Mouse (Mus musculus) brain, adult 2 months (tissue): ENCODE measurements around the gene Sipa1l1.

Source experiments
- DNase-seq: peaks from one replicate; pipeline ENCODE4 v3.0.0; 2011; ENCODE audit warnings: low read depth, low spot score

Gene Sipa1l1

DNA sequence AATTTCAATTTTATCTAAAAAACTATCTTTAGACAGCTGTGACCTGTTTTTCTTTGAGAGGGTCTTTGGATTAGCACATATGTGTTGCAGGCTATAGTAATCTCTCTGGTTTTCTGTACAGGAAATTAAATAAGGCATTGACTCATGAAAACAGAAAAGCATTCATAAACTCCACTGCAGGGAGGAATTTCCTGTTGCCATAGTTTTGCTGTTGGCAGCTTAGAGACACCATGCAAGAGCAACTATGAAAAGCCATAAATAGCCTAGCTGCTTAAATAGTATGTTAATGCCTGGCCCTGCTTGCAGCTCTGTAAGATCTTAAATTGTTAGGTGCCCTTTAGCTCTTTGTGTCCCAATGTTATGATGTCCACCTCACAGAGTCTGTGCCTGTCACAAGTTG, 204.9 kb downstream of the Sipa1l1 start:
- DNase-seq = peak; percentile 79

DNA sequence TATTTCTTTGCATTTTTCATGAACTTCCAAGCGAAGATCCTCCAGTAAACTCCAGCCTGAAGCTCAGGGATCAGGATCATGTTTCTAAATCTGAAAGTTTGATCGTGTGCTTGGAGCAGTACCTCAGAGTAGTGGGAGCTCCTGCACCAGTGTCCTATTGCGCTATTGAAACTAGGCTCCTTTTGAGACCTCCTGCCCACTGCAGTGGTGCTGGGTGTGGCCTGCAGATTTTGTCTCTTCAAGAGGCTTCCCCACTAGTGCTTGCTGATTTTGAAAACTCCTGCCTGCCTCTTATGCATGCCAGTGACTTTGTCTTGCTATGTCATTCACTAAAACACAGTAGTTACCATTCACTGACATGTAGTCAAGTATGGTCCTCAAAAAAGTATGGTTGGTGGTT, 213.8 kb downstream of the Sipa1l1 start:
- no peak for DNase-seq

DNA sequence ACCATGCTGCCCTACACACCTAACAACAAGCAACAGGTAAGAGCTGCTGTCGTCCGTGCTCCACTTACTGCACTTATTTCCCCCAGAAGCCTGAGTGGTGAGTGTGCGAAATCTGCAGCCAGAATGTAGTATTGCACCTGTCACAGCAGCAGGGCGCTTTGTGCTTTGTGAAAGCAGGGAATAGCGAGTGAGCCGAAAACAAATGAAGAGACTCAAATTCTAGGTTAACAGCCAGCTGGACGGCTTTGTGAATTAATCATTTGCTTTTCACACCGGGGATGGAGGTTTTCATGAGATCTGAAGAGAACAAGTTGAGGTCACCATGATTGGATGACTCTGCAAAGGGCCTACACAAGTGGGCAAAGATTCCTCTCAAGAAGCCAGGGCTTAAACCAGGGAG, 215.6 kb downstream of the Sipa1l1 start:
- peak; percentile 95 for DNase-seq

DNA sequence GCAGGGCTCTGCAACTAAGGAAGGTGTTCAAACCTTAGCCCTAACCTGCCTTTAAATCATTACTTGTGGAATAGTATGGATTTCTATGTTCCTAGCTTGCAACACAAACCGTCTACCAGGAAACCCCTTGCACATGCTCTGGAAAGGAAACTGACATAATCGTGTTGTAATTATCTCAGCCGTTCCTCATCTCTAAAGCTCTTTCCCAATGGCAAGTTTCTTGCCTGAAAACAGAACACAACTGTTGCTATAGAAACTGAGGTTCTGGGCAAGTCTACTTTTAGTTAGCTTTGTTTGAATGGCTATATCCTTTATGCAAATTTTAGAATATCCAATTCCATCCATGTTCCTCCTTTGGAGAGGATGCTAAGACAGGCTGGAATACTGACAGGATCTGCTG, 217.9 kb downstream of the Sipa1l1 start:
- peak; percentile 58 for DNase-seq

DNA sequence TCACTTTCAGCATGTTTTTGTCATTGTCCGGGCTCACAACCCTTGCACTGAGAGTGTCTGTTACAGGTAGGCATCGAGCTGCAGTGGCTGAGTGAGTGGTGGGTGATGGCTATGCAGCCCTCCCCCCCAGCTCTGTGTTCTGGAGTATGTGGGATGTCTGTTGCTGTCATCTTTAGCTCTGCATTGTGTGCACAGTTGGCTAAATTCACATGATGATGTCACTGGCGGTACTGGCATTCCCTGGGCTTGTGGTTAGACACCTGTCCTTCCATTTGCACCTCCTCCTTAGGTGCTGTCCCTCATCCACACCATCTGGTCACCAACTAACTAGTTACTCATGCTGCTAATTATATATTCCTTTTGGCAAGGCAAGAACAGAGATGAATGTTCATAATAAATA, 218.5 kb downstream of the Sipa1l1 start:
- peak; percentile 98 for DNase-seq

DNA sequence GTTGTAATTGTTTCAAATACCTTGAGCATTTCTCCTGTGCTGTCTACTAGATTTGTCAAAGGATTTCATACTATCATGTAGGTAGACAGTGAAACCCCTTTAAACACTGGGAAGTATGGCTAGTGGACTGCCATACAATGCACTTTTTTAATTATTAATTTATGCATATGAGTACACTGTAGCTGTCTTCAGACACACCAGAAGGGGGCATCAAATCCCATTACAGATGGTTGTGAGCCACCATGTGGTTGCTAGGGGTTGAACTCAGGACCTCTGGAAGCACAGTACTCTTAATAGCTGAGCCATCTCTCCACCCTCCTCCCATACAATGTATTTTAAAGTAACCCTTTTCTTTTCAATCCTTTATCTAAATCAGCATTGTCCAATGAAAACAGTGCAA, 219.0 kb downstream of the Sipa1l1 start:
- no peak for DNase-seq

DNA sequence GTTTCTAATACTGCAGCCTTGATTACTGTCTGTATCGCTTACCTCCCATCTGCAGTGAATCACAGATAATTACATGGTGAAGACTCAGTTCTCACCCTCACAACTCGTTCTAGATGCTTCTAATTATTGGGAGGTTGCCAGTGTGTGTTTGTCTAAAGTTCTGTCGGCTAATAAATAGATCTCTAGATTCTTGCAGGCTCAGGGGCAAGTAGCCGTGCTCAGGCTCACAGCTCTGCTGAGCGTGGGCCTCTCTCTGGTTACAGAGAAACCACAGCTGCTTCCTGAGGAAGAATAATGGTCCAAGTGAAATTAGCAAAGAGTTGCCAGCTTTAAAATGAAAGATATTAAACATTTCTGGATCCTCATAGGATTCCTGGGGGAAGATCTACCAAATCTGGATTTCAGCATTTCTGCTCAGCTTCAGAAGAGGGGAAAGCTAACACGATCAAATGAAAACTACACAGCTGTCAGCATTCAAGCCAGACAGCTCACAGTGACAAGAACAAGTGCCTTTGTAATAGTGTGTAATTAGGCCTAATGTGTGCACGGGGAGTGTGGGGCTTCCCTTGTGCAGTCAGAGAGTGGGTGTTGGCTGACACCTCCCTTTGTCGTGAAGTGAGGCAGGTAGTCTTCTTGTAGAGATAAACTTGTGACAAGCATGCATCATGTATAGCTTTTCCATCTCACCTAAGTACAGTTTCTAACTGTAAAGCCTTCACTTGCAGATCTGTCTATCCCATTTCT, 225.2 kb downstream of the Sipa1l1 start:
- DNase-seq = peak; percentile 89

DNA sequence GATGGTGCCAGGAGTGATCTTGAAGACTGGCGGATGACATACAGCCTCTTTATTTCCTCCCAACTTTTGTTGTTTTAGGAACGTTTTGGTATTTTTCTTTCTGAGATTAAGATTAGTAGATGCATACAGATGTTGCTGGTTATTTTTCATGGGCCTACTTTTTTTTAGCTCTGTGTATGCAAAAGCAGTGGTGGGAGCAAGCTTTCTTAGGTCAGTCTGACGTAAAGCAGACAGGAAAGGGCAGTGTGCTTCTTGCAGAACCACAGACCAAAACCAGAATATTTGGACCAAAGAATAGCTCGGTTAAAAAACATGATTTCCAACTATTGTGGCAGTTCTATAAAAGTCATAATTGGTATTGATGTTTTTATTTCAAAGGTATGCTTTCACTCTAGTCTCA, 226.1 kb downstream of the Sipa1l1 start:
- no peak for DNase-seq

DNA sequence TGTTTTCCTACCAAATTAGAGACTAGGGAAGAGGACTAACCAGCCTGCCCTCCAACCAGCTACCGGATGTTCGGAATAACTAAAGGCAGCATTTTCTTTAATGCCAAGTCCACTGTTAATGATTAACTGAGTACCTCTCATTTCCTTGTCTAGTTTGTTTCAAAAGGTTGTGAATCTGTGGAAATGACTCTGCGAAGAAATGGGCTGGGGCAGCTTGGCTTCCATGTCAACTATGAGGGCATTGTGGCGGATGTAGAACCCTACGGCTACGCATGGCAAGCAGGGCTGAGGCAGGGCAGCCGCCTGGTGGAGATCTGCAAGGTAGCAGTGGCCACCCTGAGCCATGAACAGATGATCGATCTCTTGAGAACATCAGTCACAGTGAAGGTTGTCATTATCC, 228.1 kb downstream of the Sipa1l1 start:
- DNase-seq = no peak

DNA sequence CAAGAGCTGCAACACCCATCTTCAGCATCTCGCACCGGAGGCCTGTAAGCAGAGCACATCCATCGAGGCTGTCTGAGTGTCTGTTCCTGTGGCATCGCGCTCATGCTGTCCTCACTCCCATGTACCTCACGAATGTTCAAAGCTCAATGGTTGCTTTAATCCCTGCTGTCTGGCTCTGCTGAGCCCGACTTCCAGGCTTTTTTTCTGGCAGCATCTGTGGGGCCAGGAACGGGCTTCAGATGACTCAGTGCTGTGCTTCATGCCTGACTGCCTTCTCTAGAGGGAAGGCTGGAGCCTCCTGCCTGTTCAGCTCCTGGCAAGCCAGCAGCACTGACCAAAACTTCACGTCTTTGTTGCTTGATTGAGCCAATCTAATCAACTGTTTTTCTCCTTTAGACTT, 228.6 kb downstream of the Sipa1l1 start:
- DNase-seq = peak; percentile 94

DNA sequence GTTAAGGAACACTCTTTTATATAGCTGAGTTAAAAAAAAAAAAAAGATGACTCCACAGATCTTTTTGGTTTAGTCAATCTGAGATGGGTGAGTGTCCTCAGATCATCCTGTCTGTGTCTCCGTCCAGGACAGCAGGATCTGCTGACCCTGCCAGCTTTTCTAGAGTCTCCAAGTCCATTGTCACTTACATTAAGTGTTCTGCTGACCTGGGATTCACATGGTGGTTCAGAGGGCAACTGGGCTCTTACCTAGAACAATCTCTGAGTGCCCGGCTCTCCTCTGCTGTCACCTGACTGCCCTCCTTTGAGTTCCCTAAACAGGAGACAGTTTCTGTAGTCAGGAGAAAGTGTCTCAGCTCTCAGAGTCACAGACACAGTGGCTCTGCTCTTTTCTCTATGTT, 229.8 kb downstream of the Sipa1l1 start:
- no peak for DNase-seq

DNA sequence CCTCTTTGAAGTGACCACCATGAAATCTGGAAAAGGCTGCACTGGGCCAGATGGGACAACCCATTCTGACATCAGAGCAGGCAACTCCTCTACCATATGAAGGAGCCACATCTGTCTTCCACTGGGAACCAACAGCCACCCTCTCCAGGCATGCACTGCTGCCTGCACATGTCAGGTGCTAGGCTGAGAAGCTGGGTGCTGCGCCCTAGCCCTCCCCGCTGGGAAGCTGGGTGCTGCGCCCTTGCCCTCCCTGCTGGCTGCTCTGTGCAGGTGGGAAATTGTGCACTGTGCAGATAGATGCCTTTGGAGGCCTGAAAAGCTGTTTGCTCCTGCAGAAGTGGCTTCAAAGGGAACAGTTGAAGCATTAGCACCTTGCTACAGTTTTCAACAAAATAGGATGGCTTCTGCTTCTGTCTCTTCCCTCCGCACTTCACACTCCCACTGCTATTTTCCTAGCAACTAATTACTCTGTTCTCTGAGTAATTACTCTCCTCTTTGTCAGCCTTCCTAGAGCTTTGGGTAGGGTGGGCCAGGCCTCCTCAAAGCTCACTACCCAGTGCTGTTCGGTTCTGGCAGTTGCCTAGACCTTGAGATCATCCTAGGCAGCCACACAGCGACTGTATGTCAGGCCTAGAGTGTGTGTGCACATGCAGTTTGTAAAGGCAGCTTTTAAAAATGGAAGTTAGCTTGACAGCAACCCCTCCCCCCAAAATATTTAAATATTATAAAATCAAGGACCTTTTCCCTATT, 231.0 kb downstream of the Sipa1l1 start:
- peak; percentile 84 for DNase-seq

DNA sequence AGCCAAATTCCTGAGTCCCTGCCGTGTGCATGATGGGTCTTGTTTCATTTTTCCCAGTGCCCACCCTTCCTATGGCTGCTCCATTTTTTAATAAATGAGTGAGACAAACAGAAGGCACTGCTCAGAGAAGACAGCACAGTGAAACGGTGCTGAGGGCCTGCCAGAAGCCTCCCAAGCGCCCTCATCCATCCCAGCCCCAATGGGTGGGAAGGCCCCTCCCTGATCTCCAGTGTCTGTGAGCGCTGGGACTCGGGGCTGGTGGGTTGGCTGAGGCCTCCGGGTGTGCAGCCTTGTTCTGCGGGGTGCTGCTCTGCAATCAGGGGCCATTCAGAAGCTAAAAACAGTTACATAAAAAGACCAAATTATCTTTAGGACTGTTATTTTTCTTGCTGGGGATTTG, 231.7 kb downstream of the Sipa1l1 start:
- DNase-seq = peak; percentile 55

DNA sequence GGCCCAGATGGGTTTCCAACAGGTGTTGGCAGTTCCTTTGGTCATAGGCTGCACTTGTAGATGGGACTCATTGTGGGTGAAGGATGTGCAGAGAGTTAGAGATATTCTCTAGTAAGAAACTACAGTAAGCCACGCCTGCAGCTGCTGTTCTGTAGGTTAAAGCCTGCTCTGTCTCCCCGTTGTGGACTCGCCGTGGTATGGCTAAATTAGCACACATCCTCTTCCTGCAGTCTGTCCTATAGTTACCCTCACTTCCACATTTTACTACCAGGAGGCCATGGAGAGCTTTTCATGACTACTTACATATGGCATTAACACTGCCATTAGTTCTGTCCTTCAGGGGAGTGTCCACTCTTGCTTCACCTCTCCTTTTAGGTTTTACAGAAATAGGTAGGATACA, 232.3 kb downstream of the Sipa1l1 start:
- no peak for DNase-seq

DNA sequence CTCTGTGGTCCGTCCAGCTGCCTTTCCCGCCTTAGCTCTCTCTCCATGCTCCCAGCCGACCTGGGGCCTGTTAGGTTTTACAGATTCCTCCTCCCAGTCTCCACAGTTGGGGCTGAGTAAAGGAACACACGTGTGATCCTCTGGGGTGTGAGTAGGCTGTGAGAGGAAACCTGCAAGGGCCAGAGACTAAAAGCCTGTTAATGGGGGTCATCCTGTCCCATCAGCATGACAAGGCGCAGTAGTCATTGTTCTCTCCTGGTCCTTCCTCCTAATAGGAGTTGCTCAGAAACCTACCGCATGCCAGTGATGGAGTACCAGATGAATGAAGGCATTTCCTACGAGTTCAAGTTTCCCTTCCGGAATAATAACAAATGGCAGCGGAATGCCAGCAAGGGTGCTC, 233.5 kb downstream of the Sipa1l1 start:
- no peak for DNase-seq

DNA sequence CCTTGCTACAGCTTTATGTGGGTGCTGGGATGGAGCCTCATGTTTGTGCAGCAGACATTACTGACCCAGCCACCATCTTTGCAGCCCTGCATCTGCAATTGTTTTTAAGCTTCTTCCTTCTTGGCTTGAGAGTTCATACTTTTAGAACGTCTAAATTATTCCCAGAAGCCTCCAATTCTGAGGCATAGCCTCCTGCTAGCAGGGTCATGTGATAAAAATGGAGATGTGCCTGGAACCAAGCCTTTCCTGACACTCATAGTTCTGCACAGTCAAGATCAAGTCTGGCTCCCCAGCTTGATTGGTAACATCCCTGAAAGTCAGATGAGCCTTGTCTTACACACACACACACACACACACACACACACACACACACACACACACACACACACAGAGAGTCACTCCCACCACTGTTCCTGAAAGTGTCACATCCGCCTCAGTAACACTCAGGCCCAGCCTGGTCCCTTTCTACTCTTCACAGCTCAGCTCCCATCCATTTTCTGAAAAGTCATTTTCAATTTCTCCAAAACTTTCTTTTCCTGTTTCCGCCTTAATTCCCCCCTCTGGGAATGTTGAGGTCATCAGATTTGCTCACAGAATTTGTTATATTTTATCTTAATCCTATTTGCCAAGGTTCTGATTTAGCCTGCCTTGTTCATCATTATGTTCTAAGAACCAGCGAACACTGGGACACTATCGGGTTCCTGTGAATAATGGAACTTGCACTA, 238.6 kb downstream of the Sipa1l1 start:
- DNase-seq = peak; percentile 48

DNA sequence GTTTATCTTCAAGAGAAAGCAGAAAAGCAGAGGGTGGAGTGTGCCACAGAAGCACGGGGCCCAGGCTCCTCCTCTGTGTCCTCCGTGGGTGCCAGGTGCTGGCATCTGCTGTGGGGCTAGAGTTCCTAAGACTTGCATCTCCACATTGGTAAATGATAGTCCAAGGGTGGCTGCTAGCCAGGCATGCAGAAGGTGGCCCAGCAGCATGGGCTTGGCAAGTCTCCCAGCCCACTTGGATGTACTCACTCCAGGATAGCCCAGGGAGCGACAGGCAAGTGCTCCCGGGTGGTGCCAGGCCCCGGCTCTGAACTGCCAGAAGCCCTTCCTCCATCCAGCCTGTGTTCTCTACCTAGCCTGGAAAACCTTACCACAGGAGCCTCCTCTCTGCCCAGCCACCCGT, 239.4 kb downstream of the Sipa1l1 start:
- peak; percentile 95 for DNase-seq

DNA sequence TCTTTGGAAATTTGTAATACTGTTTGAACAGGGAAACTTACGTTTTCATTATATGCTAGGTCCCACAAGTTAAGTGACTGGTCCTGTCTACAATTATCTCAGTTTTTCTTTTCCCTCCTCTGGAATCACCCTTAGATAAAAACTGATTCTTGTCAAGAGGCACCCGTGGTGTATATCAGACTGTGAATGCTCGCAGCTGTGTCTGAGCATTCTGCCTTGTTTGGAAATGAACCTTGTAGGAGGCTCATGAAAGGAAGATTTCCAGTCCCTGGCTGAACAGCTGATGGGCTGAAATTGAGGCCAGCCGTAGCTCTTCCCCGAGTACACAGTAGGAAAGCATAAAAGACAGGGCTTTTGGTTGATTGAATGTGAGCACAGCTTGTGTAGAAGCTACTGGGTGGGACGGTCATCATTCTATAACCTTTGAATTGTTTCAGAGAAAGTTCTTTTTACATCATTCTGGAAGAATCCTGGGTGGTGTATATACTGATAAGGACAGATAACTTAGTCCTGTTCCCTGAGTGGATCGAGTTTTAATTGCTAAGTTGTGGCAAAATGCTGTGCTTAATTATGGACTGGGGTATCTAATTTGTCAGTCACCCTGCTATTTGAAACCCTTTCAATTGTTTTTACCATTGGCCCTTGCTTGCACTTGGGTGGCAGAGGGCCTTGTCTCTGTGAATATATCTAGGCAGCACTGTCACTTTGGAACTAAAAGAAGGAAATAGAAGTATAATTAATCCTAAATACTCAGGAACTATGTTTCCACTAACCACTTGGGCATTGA, 240.8 kb downstream of the Sipa1l1 start:
- DNase-seq = peak; percentile 76

DNA sequence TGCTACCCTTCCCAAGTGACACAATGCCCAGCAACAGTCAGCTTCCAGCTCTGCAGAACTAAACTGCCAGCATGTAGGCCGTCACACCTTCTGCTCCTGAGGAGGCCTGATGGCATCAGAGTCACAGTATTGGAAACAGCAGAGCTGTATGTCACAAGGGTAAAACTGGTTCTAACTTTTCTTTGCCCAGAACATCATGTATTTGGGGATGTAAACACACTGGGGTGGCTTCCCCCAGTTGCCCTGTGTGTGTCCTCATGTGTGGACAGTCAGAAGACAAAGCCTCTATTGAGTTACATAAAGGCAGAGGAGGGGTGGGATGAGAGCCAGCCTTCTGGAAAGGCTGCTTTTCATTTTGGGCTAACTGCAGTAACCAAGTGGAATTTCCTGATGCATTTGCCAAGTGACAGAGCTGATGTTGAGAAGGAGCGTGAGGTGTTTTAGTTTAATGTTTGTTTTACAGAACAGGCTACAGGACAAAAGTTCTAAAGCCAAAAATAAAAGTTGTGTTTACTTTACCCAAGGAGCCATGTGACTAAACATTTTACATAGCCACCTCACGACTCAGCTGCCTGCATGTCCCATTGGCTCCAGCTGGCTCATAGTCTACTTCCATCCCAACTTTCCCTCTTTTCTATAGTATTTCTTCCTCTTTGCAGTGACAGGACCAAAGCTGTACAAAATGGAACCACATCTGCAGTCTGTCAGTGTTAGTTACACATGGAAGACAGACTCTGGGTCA, 243.3 kb downstream of the Sipa1l1 start:
- peak; percentile 83 for DNase-seq

DNA sequence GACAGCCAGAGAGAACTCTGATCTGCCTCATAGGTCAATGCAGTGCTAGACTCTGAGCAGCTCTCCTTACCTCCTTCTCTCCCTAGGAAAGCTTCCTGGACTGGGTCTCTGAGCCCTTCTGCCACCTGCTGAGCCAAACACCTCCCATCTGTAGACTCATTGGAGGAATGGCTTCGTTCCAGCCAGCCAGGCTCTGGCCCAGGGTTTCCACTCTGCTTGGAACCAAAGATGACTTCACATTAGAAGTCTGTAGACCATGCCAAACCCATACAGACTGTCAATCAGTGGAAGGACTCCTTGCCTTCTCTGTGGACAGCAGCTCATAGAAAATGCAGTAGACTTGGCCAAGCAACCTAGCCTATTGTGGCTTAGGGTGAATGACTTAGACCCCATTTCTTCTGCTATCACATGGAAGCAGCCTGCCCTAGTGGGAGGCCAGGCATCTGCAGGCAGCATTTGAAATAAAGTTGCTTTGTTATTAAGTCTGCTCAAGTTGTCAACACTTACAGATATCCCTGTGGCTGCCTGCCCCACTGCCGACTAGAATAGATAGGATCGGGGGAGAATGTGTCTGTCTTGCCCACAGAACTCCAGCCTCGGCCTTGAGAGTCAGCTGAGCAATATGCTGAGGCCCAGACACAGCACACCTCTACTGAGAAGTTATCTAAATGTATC, 246.7 kb downstream of the Sipa1l1 start:
- DNase-seq = peak; percentile 89

DNA sequence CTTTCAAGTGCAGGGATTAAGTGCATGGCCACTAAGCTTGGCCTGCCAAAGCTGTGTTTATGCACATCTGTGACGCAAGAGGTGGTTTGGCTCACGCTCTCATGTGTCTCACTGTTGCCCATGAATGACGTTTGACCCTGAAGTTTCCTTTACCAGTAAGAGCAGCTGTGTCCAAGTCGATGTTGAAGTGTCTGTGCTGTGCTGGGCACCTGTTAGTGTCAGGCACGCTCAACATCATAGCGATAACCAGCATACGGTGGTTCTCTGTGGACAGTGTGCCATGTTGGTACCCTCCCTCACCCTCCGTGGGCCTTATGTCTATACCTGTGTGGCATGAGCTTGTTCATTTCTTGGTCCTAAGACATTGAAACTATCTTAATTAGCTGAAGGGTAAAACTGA, 249.9 kb downstream of the Sipa1l1 start:
- DNase-seq = no peak
